Mouse (Mus musculus) B cell, adult 2 months (primary cell): ENCODE measurements around the gene Snupn.

Experiments
- DNase-seq, 2 experiments: peaks; one replicate each; pipeline ENCODE4 v3.0.0; 2022

The Snupn gene

GRCm38 (mm10) chr9:57013756-57014155 is 63.1 kb downstream of the Snupn start:
- DNase-seq, result no peak

- DNase-seq, result no peak
These were observed 64.1 kb downstream of the Snupn start for GRCm38 (mm10) chr9:57014766-57015165.

- no peak for DNase-seq
These were observed 67.0 kb downstream of the Snupn start for GRCm38 (mm10) chr9:57017631-57018030.

GRCm38 (mm10) chr9:57031756-57032155 is 81.1 kb downstream of the Snupn start:
- no peak for DNase-seq
